Comparison of ENCODE assay signal across 7 mouse cellular contexts in the genomic region with DNA sequence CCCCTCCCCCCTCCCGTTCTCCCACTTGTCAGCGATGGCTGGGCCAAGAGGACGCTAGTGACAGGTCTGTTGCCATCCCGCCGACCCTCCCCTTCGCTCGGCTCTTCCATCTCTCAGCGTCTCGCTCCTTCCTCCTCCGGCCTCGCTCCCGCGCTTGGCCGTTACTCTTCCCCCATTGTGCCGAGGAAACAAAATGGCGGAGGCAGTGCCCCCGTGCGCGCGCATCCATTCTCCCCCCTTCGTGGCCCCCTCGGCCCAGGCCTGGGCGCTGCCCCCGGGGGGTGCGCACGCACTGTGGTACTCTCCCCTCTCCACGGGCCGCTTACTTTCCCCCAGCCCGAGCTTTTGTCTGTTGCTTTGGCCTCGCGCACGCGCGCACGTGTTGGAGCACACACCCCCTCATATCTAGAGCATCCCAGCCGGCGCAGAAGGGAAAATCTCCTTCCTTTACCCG. TPM values are rescaled to one million over a fixed set of nuclear protein-coding genes. Genes with fewer than 3 reads are reported as not detected.
DNase-seq lines count a peak whose midpoint lies in the region; ATAC-seq lines count a peak whose summit lies in the region.

No protein-coding gene starts in this region.

- peak overlapping the region; percentile 76 for H3K9ac ChIP-seq in limb, embryonic 11.5 days (ENCODE audit: low read length)
- H3K9ac ChIP-seq in midbrain, embryonic 13.5 days (replicated peaks): peak overlapping the region; percentile 85

- peak; percentile 46 for ATAC-seq in limb, embryonic 11.5 days (ENCODE audit: insufficient number of reproducible peaks, low FRiP score, low TSS enrichment, low read depth)
- ATAC-seq in midbrain, embryonic 13.5 days: peak; percentile 77

- no peaks in the 10 kb centered on the region for H3K27me3 ChIP-seq in limb, embryonic 11.5 days (ENCODE audit: control insufficient read depth, insufficient read depth, low read length)
- no peaks in the 10 kb centered on the region for H3K27me3 ChIP-seq in midbrain, embryonic 13.5 days

- H3K9me3 ChIP-seq in limb, embryonic 11.5 days (ENCODE audit: control insufficient read depth, low read length): no peaks in the 10 kb centered on the region
- no peaks in the 10 kb centered on the region for H3K9me3 ChIP-seq in midbrain, embryonic 13.5 days

- H3K27ac ChIP-seq in limb, embryonic 11.5 days (replicated peaks; ENCODE audit: low read depth, low read length): peak overlapping the region; percentile 84
- H3K27ac ChIP-seq in midbrain, embryonic 13.5 days: peak overlapping the region; percentile 92

- H3K4me2 ChIP-seq in limb, embryonic 11.5 days (ENCODE audit: low read depth, severe bottlenecking): peak overlapping the region; percentile 76
- H3K4me2 ChIP-seq in midbrain, embryonic 13.5 days (replicated peaks): peak overlapping the region; percentile 91

- peaks cover 6% of the 10 kb centered on the region; the same call in 1 of the 2 replicates for H3K4me1 ChIP-seq in limb, embryonic 11.5 days (ENCODE audit: control insufficient read depth, insufficient read depth, low read length)
- H3K4me1 ChIP-seq in midbrain, embryonic 13.5 days (replicated peaks): peaks cover 38% of the 10 kb centered on the region

- peak overlapping the region; percentile 63 for H3K4me3 ChIP-seq in limb, embryonic 11.5 days (ENCODE audit: low read depth, low read length)
- peak overlapping the region; percentile 92 for H3K4me3 ChIP-seq in midbrain, embryonic 13.5 days (replicated peaks)

- WGBS in limb, embryonic 11.5 days: under 1% methylated on average over 37 of the region's 38 CpGs
- 1% methylated on average over 31 of the region's 38 CpGs for WGBS in midbrain, embryonic 13.5 days

- peak; percentile 56 for DNase-seq in adrenal gland, adult 8-10 months
- DNase-seq in embryo, embryonic 11.5 days (ENCODE audit: low read depth, low spot score): peak; percentile 72
- peak; percentile 66 to 80 for DNase-seq in gastrocnemius, postnatal 4 days (ENCODE audit: low spot score in 2 of 2)
- DNase-seq in kidney, adult 11 months: peak; percentile 59
- peak; percentile 87 for DNase-seq in limb, embryonic 11.5 days (ENCODE audit: low spot score)
- peak; percentile 59 for DNase-seq in spleen, adult 12 weeks (ENCODE audit: low spot score)

- peaks cover 7% of the 10 kb centered on the region for H3K36me3 ChIP-seq in limb, embryonic 11.5 days (ENCODE audit: control insufficient read depth, insufficient read depth, low read length)
- H3K36me3 ChIP-seq in midbrain, embryonic 13.5 days: peaks cover 15% of the 10 kb centered on the region

RNA-seq across cellular contexts. Expression of gene Ilf3, which starts 0.5 kb away (rescaled TPM):
- total RNA-seq in adrenal gland, adult 8-10 months (2022): 10 to 100 TPM; 47.3 to 86.4 (median 66.0) TPM
- 10 to 100 TPM; 65.2 to 75.5 TPM for total RNA-seq in gastrocnemius, postnatal 4 days (2021)
- 268 and 285 TPM in 2 replicates for polyA plus RNA-seq in limb, embryonic 11.5 days (2014; fragmentation: Nextera tagmentation; extraction: Ambion mirVana)
- 312 and 327 TPM in 2 replicates for polyA plus RNA-seq in midbrain, embryonic 13.5 days (2015; fragmentation: Nextera tagmentation; extraction: Ambion mirVana)

RNA-seq across cellular contexts. Expression of gene Qtrt1, which starts 43.5 kb away (rescaled TPM):
- 10 to 100 TPM; 18.2 to 23.4 (median 19.0) TPM for total RNA-seq in adrenal gland, adult 8-10 months (2022)
- 10 to 100 TPM; 15.1 to 18.5 TPM for total RNA-seq in gastrocnemius, postnatal 4 days (2021)
- 48.3 and 50.3 TPM in 2 replicates for polyA plus RNA-seq in limb, embryonic 11.5 days (2014; fragmentation: Nextera tagmentation; extraction: Ambion mirVana)
- polyA plus RNA-seq in midbrain, embryonic 13.5 days (2015; fragmentation: Nextera tagmentation; extraction: Ambion mirVana): 52.3 and 53.0 TPM in 2 replicates

RNA-seq across cellular contexts. Expression of gene Slc44a2, which starts 47.7 kb away (rescaled TPM):
- 100 to 1,000 TPM in 1 of 4 experiments, 10 to 100 TPM in 3; 39.0 to 103 (median 67.3) TPM for total RNA-seq in adrenal gland, adult 8-10 months (2022)
- 100 to 1,000 TPM; 139 to 151 TPM for total RNA-seq in gastrocnemius, postnatal 4 days (2021)
- polyA plus RNA-seq in limb, embryonic 11.5 days (2014; fragmentation: Nextera tagmentation; extraction: Ambion mirVana): 79.9 and 84.5 TPM in 2 replicates
- 61.6 and 63.1 TPM in 2 replicates for polyA plus RNA-seq in midbrain, embryonic 13.5 days (2015; fragmentation: Nextera tagmentation; extraction: Ambion mirVana)

RNA-seq across cellular contexts. Expression of gene Ap1m2, which starts 56.0 kb away (rescaled TPM):
- total RNA-seq in adrenal gland, adult 8-10 months (2022): under 1 TPM in 1 of 4 experiments, not detected in 3; 0.23 TPM
- total RNA-seq in gastrocnemius, postnatal 4 days (2021): not detected
- polyA plus RNA-seq in limb, embryonic 11.5 days (2014; fragmentation: Nextera tagmentation; extraction: Ambion mirVana): 8.0 and 8.2 TPM in 2 replicates
- polyA plus RNA-seq in midbrain, embryonic 13.5 days (2015; fragmentation: Nextera tagmentation; extraction: Ambion mirVana): 0.23 and 0.34 TPM in 2 replicates

RNA-seq across cellular contexts. Expression of gene Dnm2, which starts 56.5 kb away (rescaled TPM):
- 100 to 1,000 TPM; 106 to 132 (median 114) TPM for total RNA-seq in adrenal gland, adult 8-10 months (2022)
- total RNA-seq in gastrocnemius, postnatal 4 days (2021): 10 to 100 TPM; 75.0 to 86.0 TPM
- polyA plus RNA-seq in limb, embryonic 11.5 days (2014; fragmentation: Nextera tagmentation; extraction: Ambion mirVana): 66.4 and 67.0 TPM in 2 replicates
- polyA plus RNA-seq in midbrain, embryonic 13.5 days (2015; fragmentation: Nextera tagmentation; extraction: Ambion mirVana): 66.9 and 71.8 TPM in 2 replicates

Comparison
In these comparisons a context has a peak if more than half of its experiments do, and no peak if none do; other contexts are left out.
1. Peak in every context shown above with its lines: DNase-seq, ATAC-seq, H3K4me3 ChIP-seq and H3K27ac ChIP-seq.